Mouse (Mus musculus): ENCODE results near the gene 4833427G06Rik.

DNA sequence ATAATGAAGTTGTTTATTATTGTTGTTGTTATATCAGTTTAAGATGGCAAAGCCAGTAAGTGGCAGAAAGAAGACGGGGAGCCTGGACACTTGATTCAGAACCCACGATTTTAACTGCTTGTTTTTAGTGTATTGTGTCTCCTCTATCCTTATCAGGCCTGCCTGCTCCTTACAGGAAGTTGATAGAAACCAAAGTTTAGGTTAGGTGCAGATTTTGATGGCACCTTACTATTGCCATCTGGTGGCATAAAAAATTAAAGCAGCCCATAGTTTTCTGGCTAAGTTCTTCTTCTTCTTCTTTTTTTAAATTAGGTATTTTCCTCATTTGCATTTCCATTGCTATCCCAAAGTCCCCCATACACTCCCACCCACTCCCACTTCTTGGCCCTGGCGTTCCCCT lies 49.7 kb downstream of the 4833427G06Rik start:
- peak; percentile 54 for TF ChIP-seq CTCF (IDR thresholded peaks at IDR 0.05)
- TF ChIP-seq EP300 (IDR thresholded peaks at IDR 0.05): no peak

Measured in lung, postnatal 0 days (tissue).